Mouse (Mus musculus): ENCODE data around the gene Smg7. TPM values are rescaled to one million over a fixed set of nuclear protein-coding genes. Genes with fewer than 3 reads are reported as not detected.
"Not testable (repeated sequence)": the region's sequence is repeated elsewhere in the genome, so short reads cannot be mapped to it uniquely, and the experiment has no call there.

Smg7 gene
- 24.8 and 27.6 TPM in 2 replicates for total RNA-seq (2015; ENCODE audit: low replicate concordance)
- total RNA-seq (2017; ENCODE audit: low replicate concordance): 21.0 and 21.6 TPM in 2 replicates

DNA sequence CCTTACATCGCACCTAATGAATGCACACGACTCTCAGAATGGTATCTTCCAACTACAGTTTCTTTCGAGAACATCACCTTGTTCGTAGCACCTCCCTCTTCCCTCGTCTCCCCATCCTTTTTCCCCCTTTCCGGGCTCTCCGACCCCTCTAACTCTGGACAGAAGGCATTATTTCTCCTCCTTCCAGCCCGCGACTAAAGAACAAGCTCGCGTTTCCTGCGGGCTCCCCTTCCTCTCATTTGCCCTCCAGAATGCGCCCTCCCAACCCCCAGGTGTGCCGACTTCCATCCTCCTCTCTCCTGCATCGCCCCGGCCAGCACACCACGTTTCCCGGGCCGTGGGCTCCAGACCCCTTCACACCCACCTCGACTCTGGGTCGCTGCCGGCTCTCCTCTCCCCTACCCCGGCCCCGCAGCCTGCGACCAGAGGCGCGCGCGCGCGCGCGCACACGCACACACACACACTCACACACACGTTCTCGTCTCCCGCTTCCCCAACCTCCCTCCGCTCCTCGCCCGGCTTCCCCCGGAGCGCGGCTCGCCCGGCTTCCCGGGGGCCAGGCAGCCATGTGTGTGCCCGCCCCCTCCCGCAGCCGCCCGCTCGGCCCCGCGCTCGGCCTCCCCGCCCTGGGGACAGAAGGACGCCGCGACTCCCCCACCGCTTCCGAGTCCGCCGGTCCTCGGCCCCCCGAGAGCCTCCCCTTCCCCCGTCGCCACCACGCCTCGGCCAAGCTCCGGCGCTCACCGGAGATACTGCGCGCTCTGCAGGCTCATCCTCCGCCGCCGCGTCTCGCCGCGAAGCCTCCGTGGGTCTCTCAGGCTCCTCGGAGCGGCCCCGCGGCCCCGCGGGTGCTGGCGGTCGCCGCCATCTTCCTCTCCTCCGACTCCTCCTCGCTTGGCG is at the start of gene Smg7:
Gene Smg7 (minus strand): TSS at position 882 of the 900 bp plus-strand sequence.
- peak; percentile 24 for ATAC-seq (replicated peaks; ENCODE audit: low FRiP score, poor library complexity, severe bottlenecking)

DNA sequence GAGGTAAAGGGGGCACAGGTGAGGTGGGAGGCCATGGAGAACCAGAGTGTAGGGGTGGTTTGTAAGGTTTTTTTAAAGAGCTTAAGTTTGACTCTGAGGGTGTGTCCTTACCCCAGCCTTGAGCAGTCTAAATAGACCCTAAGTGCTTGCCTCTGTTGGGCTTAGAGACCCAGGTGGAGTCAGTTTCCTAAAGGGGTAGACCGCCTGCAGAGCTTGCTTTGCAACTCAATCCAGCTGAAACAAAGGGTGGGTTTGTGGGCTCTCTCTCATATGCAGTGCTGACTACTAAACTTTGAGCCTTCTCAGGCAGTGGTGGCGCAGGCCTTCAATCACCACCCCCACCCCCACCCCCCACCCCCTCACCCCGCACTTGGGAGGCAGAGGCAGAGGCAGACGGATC is 40.5 kb upstream of the Smg7 start:
- ATAC-seq (replicated peaks; ENCODE audit: low FRiP score, poor library complexity, severe bottlenecking): no peak

DNA sequence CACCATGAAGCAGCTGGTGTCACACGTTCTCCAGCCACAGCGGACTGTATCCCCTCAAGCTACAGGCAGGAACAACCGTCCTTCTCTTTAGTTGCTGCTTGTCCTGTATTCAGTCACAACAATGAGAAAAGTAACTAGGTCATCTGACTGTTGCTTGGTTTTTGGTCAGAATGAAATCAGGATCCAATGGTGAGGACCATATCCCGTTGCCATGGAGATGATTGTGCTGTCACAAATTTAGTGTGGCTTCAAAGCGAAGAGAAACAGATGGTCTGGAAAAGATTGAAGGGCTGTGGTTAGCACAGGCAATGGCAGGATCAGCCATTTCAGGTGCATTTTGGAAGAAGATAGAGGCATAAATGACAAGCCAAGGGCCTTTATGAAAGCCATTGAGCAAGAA is 33.9 kb upstream of the Smg7 start:
- no peak for ATAC-seq (replicated peaks; ENCODE audit: low FRiP score, poor library complexity, severe bottlenecking)

DNA sequence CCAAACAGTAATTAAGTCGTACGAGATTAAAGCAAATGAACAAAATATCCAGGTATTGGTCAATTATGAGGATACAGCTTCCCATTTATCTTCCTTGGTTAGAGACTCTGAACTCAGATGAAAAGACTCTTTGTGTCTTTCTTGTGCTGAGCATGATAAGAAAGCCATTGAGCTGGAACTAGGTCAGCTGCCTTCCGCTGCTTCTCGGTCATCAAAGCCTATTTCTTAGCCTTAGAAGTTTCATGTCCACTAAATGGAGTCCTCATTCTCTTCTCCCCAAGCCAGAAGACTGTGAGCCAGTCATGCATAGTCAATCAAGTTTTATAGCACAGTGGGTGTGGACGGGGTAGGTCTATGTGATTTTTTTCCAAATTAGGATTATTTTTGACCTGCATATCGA is 33.0 kb upstream of the Smg7 start:
- no peak for ATAC-seq (replicated peaks; ENCODE audit: low FRiP score, poor library complexity, severe bottlenecking)

DNA sequence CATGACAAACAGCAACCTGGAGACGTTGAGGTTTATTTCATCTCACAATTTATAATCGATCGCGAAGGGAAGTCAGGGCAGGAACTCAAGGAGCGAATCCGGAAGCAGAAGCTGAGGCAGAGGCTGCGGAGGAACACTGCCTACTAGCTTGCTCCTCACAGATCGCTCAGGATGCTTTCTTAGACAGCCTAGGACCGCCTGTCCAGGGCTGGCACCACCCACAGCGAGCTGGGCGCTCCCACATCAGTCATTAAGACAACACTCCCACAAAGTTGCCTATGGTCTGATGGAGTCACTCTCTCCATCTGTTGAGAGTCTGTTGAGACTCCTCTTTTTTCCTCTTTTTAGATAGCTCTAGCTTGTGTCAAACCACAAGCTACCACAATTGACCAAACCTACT is 31.5 kb upstream of the Smg7 start:
- ATAC-seq (replicated peaks; ENCODE audit: low FRiP score, poor library complexity, severe bottlenecking): no peak

DNA sequence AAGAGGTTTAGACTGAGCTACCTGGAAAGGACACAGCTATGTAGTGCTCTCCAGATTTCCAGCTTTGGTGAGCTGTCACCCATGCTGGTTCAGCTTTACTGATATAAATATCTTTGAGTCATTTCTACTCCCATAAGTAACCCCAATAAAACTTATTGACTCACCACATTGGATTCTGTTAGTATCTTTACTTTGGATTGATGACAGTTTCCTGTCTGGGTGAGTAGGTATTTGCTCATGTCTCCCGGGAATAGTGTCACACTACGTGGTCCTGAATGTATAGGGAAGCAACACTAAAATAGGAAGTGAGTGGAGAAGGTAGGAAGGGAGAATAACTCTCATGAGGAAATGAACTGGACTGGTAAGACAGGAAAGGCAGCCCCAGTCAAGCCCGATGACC is 19.3 kb upstream of the Smg7 start:
- ATAC-seq (replicated peaks; ENCODE audit: low FRiP score, poor library complexity, severe bottlenecking): no peak

DNA sequence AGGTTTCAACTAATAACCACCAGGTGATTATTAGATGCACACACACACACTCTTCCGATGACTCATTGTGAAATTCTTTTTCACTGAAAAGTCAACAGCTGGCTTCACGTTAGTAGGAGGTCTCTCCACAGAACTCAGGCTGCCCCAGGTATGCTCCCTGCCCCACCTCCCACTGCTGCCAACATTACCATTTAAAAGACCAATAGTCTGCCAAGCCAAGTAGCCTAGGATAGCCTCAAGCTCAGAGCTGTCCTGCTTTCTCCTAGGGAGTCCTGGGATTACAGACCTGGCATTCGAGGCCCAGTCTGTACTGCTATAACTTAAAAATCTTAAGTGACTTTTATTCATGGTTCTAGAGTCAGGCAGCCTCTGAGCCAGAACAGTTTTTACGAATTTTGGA is 15.2 kb upstream of the Smg7 start:
- ATAC-seq (replicated peaks; ENCODE audit: low FRiP score, poor library complexity, severe bottlenecking): no peak

DNA sequence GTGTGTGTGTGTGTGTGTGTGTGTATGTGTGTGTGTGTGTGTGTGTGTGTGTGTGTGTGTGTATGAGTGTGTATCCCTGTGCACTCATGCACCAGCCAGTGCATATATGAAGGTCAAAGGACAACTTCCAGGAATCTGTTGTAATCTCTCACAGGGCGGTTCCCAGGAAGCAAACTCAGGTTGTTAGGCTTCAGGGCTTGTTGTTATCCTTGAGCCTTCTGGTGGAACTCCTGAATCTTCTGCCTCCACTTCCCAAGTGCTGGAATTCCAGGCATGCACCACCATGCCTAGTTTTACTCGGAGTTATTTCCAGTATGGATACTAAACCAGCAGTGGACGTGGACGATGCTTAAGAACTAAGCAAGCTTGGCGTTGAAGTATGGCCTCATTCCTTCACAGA is 14.5 kb upstream of the Smg7 start:
- no peak for ATAC-seq (replicated peaks; ENCODE audit: low FRiP score, poor library complexity, severe bottlenecking)

DNA sequence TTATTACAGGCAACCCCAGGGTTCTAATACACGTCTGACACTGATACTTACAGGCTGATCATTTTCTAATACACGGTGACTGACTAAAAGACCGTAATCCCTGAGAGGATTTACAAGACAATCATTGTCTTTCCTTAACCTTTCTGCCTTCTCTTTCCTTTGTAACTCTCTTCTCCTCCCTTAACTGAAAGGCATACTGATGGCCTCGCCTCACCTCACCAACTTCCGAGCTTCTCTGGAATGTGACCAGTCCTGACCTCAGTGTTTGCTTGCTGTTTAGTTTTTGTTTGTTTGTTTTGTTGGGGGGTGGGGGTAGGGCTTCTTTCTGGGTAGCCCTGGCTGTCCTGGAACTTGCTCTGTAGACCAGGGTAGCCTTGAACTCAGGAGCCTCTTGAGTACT is 13.3 kb upstream of the Smg7 start:
- no peak for ATAC-seq (replicated peaks; ENCODE audit: low FRiP score, poor library complexity, severe bottlenecking)

DNA sequence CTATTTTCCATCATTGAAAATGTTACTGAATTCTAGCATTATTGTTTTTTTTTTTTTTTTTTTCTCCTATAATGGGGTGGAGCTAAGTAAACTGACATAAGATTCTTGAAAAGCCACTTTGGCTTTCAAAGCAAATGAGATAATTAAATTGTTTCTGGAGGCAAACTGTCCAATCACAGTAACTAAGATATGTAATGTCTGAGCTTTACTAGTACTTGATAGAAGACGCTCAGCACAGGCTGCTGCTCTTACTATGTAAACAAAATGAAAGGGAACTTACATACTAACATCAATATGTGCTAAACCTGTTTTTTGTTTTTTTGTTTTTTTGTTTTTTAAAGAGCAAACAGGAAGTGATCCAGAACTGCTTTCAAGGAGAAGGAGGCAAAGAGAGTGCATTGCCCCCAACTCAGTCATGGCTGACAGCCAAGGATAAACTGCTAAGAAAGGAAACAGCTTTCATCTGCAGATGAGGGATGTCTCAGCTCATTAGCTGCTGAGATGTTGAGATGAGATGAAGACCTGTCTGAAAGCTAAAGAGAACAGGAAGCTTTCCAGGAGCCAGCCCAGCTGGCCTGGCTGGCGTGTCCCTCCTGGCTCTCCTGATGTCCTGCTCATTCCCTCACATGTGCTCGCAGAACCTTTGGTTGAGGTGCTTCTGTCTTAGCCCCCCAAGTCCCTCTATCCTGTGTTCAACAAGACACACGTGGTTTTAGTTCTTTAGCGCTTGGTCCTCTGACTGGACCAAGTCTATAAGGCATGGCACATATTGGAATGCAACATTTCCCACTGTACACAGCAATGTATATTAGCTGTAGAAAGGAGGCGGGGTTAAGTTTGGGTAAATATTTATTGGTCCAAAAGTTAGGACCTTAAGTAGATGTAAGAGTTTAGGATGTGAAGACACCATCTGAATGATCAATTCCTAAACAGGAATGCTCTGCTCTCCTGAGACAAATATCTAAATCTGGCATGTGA is 11.3 kb upstream of the Smg7 start:
- no peak for ATAC-seq (replicated peaks; ENCODE audit: low FRiP score, poor library complexity, severe bottlenecking)

DNA sequence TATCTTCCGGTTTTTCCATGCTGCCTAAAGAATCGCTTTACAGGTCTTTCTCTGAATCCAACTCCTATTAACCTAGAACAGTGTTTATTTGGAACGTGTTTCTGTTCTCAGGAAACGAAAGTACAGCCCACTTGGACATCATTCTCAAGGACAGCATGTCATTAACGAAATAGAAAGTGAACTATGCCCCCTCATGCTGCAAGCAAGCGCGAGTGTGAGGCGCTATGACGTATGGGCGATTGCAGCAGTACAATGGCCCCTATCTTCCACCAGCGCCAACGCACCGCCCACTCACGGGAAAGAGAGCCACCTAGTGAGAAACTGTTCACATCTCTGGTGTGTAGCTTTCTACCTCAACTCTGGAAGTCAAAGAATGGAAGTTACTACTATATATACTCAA is 2.0 kb upstream of the Smg7 start:
- peak; percentile 74 for ATAC-seq (replicated peaks; ENCODE audit: low FRiP score, poor library complexity, severe bottlenecking)

DNA sequence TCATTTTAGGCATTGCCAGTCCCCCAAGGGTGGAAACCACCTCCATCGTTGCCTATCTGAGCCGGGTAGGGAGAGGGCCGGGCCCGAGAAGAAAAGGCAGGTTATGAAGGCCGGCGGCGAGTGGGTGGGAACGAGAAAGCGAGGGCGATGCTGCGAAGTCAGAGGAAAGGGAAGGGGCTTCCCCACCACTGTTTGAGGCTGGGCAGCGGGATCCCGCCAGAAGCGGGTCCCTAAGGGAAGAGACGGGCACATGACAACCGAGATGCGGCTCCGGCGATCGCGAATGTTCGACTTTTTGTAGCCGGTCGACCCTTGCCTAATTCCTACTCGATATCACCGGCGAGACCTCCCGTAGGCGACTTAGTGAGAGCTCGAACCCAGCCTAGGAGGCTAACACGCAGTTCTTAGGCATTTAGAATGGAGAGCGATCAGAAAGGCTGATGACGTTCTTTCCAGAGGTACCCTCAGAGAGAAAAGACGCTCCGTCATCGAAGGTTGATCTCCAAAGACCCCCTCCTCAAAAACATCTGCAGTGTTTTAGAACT is 1.2 kb upstream of the Smg7 start:
- ATAC-seq (replicated peaks; ENCODE audit: low FRiP score, poor library complexity, severe bottlenecking): 0 out of 2 replicates have a peak, but pooled peaks have one; percentile 23

DNA sequence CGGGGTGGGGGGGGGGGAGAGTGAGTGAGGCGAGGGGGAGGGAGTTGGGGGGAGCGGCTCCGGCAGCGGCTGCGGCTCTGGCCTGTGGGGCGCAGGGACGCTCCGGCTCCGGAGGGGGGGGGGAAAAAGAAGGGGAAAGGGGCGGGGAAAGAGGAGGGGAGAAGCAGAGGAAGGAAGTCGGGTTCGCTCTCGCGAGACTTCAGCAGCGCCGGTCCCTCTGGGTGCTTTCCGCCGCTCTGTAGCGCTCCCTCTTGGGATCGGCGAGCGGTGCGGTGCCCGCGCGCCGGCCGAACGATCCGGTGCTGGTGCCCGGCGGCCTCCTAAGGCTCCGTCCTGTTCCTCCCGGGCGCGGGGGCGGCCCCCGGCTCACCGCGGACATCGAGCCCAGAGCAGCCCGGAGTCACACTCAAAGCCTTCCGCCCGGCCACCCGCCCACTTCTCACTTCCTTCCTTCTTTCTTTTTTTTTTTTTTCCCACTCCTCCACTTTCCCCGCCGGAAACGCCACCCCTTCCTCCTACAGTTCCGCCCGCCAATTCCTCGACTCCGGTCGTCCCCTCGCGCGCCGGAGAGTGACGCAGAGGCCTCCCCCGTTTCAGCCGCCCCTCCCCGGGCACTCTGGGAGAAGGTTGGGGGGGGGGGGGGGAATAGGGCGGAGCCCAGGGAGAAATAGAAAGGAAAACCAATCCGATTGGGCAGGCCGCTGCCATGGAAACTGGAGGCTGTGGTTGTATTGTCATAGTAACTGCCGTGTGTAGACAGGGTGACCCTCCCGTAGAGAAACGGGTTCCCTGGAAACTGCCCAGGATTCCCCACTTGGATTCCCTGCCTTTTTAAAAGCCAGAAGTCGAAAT is 445 bp upstream of the Smg7 start:
- peak; percentile 82 for ATAC-seq (replicated peaks; ENCODE audit: low FRiP score, poor library complexity, severe bottlenecking)

DNA sequence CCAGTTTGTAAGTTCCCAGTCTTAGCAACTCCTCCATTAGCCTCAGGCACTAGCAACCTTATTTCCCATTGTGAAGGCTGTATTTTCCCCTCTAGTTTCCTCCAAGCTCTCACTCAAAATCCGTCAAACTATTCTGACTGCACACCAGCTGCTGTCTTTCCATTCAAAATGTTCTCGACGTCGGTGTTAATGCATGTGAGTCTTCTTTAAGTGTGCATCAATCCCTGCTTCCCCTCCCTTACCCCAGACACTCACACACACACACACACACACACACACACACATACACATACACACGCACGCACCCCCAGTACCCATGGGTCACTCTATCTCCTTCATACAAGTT is 1.1 kb downstream of the Smg7 start:
- ATAC-seq (replicated peaks; ENCODE audit: low FRiP score, poor library complexity, severe bottlenecking): no peak

DNA sequence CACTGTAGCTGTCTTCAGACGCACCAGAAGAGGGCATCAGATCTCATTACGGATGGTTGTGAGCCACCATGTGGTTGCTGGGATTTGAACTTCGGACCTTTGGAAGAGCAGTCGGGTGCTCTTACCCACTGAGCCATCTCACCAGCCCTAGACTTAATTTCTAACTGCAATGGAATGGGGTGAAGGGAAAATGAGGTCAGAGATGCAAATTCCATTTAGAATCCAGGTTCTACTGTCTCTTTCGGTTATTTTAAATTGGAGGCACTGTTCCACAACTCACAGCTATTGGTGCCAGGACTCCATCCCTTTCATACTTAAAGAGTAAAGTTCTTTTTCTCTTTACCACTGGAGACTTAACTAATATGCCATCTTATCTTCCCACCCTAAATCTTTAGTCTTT is 14.4 kb downstream of the Smg7 start:
- ATAC-seq (replicated peaks; ENCODE audit: low FRiP score, poor library complexity, severe bottlenecking): not testable (repeated sequence)

DNA sequence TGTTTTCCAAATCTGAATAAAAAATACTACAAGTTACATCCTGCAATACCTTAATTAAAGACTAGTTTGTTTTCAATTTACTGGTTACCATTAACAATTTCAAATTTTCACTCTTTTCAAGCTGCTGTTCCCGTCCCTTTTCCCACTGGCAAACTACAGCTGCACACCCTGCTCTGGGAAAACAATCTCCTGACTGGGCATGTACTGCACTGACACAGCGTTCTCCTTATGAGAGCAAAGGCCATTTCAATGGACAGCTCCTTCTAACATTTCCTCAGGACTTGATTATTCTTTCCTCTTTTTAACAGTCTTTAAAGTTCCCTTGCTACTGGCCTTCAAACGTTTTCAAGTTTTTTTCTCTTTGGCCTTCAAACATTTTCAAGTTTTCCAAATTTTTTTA is 31.4 kb downstream of the Smg7 start:
- ATAC-seq (replicated peaks; ENCODE audit: low FRiP score, poor library complexity, severe bottlenecking): no peak

DNA sequence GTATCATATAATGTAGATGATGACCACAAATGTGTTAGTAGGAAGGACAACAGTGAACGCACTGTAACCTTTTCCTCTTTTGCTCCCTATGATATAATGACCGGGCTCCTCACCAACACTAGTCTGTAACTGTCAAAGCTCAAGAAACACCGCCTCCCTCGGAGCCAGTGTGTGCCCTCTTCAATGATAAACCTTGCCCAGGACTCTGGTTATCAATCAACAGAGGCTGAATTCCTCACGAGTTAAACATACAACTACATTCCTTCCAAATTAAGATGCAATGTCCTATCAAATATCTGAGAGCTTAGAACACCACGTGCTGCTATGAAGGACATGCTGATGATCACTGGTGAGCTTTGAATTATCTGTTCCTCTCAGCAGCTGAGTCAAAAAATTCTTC is 32.5 kb downstream of the Smg7 start:
- ATAC-seq (replicated peaks; ENCODE audit: low FRiP score, poor library complexity, severe bottlenecking): no peak

DNA sequence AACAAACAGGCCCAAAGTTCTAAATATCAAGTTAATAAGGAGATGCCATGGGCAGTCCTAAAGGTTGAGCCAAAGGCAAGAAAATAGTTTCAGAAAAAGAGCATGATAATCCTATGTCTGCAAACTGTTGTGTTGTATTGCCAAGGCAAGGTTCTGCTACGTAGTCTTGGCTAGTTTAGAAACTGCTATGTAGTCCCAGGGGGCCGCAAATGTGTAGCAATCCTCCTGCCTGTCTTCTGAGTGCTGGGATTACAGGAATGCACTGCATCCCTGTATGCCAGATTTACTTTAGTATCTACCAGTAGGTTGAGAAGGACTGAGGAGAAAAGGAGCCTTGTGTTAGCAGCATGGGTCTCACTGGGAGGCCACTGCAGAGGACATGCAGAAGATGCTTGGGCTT is 55.6 kb downstream of the Smg7 start:
- no peak for ATAC-seq (replicated peaks; ENCODE audit: low FRiP score, poor library complexity, severe bottlenecking)

DNA sequence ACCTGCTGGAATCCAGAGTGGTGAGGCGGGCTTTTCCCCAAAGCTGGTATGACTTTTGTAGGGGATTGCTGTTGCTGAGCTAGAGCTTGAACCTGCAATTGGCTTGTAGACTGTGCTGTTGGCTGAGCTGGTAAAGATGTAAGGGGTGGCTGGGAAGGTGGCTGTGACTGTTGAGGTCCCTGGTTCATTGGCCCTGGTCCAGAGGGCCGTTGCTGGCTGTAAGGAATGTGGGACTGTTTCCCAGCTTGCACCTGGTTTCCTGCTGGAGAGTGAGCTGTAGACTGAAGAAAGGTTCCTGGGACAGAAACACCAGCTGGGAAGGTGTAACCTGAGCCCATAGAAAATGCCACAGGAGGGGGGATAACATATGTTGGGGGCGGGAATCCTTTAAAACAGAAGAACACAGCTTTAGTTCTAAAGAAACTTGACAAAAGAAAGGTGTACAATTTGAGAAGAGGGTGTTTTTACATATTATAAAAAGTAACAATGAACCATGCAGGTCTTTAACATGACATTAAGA is 57.2 kb downstream of the Smg7 start:
- no peak for ATAC-seq (replicated peaks; ENCODE audit: low FRiP score, poor library complexity, severe bottlenecking)

Measured in erythroblast, adult 5-6 weeks (primary cell).